ENCODE assay signal across 25 mouse cellular contexts in the genomic region with DNA sequence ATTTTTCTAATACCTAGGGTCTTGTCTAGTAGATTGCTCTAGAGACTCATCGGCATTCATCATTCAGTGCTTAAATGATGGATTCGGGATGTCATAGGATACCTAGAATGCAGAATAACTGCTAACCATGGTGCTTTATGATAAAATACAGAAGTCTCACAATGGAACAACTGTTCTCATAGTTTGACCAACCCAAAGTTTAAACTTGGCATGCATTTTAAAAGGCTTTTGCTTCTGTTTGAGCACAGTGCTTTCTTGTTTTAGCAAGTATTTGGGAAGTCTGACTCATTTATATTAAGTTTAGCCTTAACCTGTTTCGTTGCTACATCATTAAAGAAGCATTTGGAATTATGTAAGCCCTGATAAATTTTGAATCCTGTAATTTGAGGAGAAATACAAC.
DNase-seq lines count a peak whose midpoint lies in the region; ATAC-seq and TF ChIP-seq lines count a peak whose summit lies in the region.
"Had no signal": no experiment of that assay in that cellular context is flagged by ENCODE, and none has a peak within 500 bp of the region (broad histone marks: within the 10 kb centered on the region; RNA-seq: fewer than 3 reads in every experiment).

No protein-coding gene starts in this region.

- H3K36me3 ChIP-seq in embryonic facial prominence, embryonic 14.5 days (ENCODE audit: control insufficient read depth, insufficient read depth, low read length): no peaks in the 10 kb centered on the region
- no peaks in the 10 kb centered on the region for H3K36me3 ChIP-seq in embryonic facial prominence, embryonic 10.5 days (replicated peaks)
- no peaks in the 10 kb centered on the region for H3K36me3 ChIP-seq in limb, embryonic 14.5 days (ENCODE audit: control insufficient read depth, insufficient read depth, low read length)
- H3K36me3 ChIP-seq: embryonic facial prominence, embryonic 12.5 days; embryonic facial prominence, embryonic 15.5 days; forebrain, embryonic 15.5 days; G1E had no signal

- H3K27ac ChIP-seq in embryonic facial prominence, embryonic 14.5 days (replicated peaks; ENCODE audit: low read depth, low read length): no peak overlapping the region
- H3K27ac ChIP-seq in embryonic facial prominence, embryonic 10.5 days (replicated peaks): no peak overlapping the region
- H3K27ac ChIP-seq in limb, embryonic 14.5 days (replicated peaks; ENCODE audit: low read depth, low read length): no peak overlapping the region; the same call in none of the 2 replicates
- H3K27ac ChIP-seq: embryonic facial prominence, embryonic 12.5 days; embryonic facial prominence, embryonic 15.5 days; forebrain, embryonic 13.5 days; forebrain, embryonic 15.5 days had no signal

- H3K4me1 ChIP-seq in embryonic facial prominence, embryonic 14.5 days (ENCODE audit: control insufficient read depth, insufficient read depth, low read length): no peaks in the 10 kb centered on the region
- no peaks in the 10 kb centered on the region for H3K4me1 ChIP-seq in embryonic facial prominence, embryonic 10.5 days
- no peaks in the 10 kb centered on the region for H3K4me1 ChIP-seq in limb, embryonic 14.5 days (ENCODE audit: control insufficient read depth, insufficient read depth, low read length)
- H3K4me1 ChIP-seq: embryonic facial prominence, embryonic 12.5 days; embryonic facial prominence, embryonic 15.5 days; forebrain, embryonic 13.5 days; forebrain, embryonic 15.5 days had no signal

- H3K27me3 ChIP-seq in embryonic facial prominence, embryonic 14.5 days (replicated peaks; ENCODE audit: control insufficient read depth, insufficient read depth, low read length): no peaks in the 10 kb centered on the region
- no peaks in the 10 kb centered on the region for H3K27me3 ChIP-seq in embryonic facial prominence, embryonic 10.5 days (replicated peaks; ENCODE audit: low read depth, poor library complexity, severe bottlenecking)
- H3K27me3 ChIP-seq in limb, embryonic 14.5 days (ENCODE audit: control insufficient read depth, insufficient read depth, low read length): no peaks in the 10 kb centered on the region
- H3K27me3 ChIP-seq: CH12.LX; embryonic facial prominence, embryonic 12.5 days; embryonic facial prominence, embryonic 15.5 days; forebrain, embryonic 13.5 days; forebrain, embryonic 15.5 days had no signal

- 74% methylated on average over 3 of the region's 3 CpGs for WGBS in embryonic facial prominence, embryonic 14.5 days
- 89% methylated on average over 3 of the region's 3 CpGs for WGBS in embryonic facial prominence, embryonic 10.5 days
- WGBS in limb, embryonic 14.5 days: 62% methylated on average over 3 of the region's 3 CpGs

- TF ChIP-seq POLR2A in limb, embryonic 14.5 days (IDR thresholded peaks at IDR 0.05; ENCODE audit: borderline replicate concordance, extremely low read depth, insufficient read depth, insufficient read length): no peak

- ATAC-seq in embryonic facial prominence, embryonic 14.5 days (ENCODE audit: low read depth): no peak
- ATAC-seq in limb, embryonic 14.5 days (ENCODE audit: low FRiP score, low read depth): no peak
- ATAC-seq: CD4-positive, CD25-positive, alpha-beta regulatory T cell, adult 4 months; forebrain, embryonic 13.5 days; forebrain, embryonic 15.5 days; forebrain, postnatal 0 days had no signal

- no peak overlapping the region for H3K9ac ChIP-seq in embryonic facial prominence, embryonic 14.5 days (ENCODE audit: low read depth, low read length)
- H3K9ac ChIP-seq in limb, embryonic 14.5 days (ENCODE audit: low read depth, low read length, severe bottlenecking): no peak overlapping the region
- H3K9ac ChIP-seq: embryonic facial prominence, embryonic 12.5 days; embryonic facial prominence, embryonic 15.5 days; forebrain, embryonic 13.5 days; forebrain, embryonic 15.5 days; forebrain, postnatal 0 days had no signal

- DNase-seq in embryonic facial prominence, embryonic 14.5 days (ENCODE audit: low spot score): peak; percentile 22
- no peak for DNase-seq in embryonic facial prominence, embryonic 10.5 days (ENCODE audit: low spot score)
- peak; percentile 51 for DNase-seq in Muller cell, postnatal 12 days (ENCODE audit: inconsistent ontology term)
- peak; percentile 66 for DNase-seq in limb, embryonic 14.5 days (ENCODE audit: low spot score)
- no peak for DNase-seq in layer of hippocampus, adult 8-10 months (ENCODE audit: low spot score in 2 of 2)
- DNase-seq: adrenal gland, adult 2 months; adrenal gland, postnatal 10 days; adrenal gland, postnatal 25 days; B cell, adult 2 months; cerebellum, adult 11 months; cerebellum, adult 18-20 months; cerebellum, adult 8-10 months; cerebellum, adult 9-11 months; cerebellum, postnatal 14 days; cerebellum, postnatal 36 days; embryo, embryonic 11 days; forebrain, postnatal 0 days had no signal

- no peaks in the 10 kb centered on the region for H3K9me3 ChIP-seq in embryonic facial prominence, embryonic 14.5 days (ENCODE audit: control insufficient read depth, low read length)
- no peaks in the 10 kb centered on the region for H3K9me3 ChIP-seq in embryonic facial prominence, embryonic 10.5 days
- H3K9me3 ChIP-seq in limb, embryonic 14.5 days (ENCODE audit: control insufficient read depth, low read length): no peaks in the 10 kb centered on the region
- H3K9me3 ChIP-seq: embryonic facial prominence, embryonic 12.5 days; embryonic facial prominence, embryonic 15.5 days; forebrain, embryonic 13.5 days; forebrain, embryonic 15.5 days; G1E had no signal

- H3K4me2 ChIP-seq in embryonic facial prominence, embryonic 14.5 days (ENCODE audit: low read depth, low read length): no peak overlapping the region
- no peak overlapping the region for H3K4me2 ChIP-seq in limb, embryonic 14.5 days (replicated peaks; ENCODE audit: low read depth, low read length, severe bottlenecking)
- H3K4me2 ChIP-seq: embryonic facial prominence, embryonic 12.5 days; embryonic facial prominence, embryonic 15.5 days; forebrain, embryonic 13.5 days; forebrain, embryonic 15.5 days had no signal

- H3K4me3 ChIP-seq in embryonic facial prominence, embryonic 14.5 days (ENCODE audit: low read depth, low read length): no peak overlapping the region
- H3K4me3 ChIP-seq in embryonic facial prominence, embryonic 10.5 days: no peak overlapping the region
- H3K4me3 ChIP-seq in limb, embryonic 14.5 days (replicated peaks; ENCODE audit: low read length): no peak overlapping the region
- H3K4me3 ChIP-seq: embryonic facial prominence, embryonic 12.5 days; embryonic facial prominence, embryonic 15.5 days; erythroblast, embryonic 14.5 days; forebrain, embryonic 13.5 days; forebrain, embryonic 15.5 days had no signal

Comparison
In these comparisons a context has a peak if more than half of its experiments do, and no peak if none do; other contexts are left out.
1. DNase-seq: peak in embryonic facial prominence, embryonic 14.5 days (single experiment), Muller cell, postnatal 12 days (single experiment) and limb, embryonic 14.5 days (single experiment); none in embryonic facial prominence, embryonic 10.5 days (single experiment) and layer of hippocampus, adult 8-10 months (0 of 2).